In genomic region chr3:70198890-70199289, GRCm38 (mm10) we compare ENCODE assay signal across 29 mouse cellular contexts.
A peak's percentile ranks its signal among the peaks of the same experiment; 100 is the strongest.
DNase-seq lines count a peak whose midpoint lies in the region; ATAC-seq and TF ChIP-seq lines count a peak whose summit lies in the region.
"Had no signal": no experiment of that assay in that cellular context is flagged by ENCODE, and none has a peak within 500 bp of the region (broad histone marks: within the 10 kb centered on the region; RNA-seq: fewer than 3 reads in every experiment).

No protein-coding gene starts in this region.

- no peaks in the 10 kb centered on the region for H3K27me3 ChIP-seq in midbrain, embryonic 12.5 days
- no peaks in the 10 kb centered on the region for H3K27me3 ChIP-seq in midbrain, embryonic 10.5 days (ENCODE audit: low read depth, poor library complexity, severe bottlenecking)
- no peaks in the 10 kb centered on the region for H3K27me3 ChIP-seq in midbrain, embryonic 15.5 days (replicated peaks)
- no peaks in the 10 kb centered on the region for H3K27me3 ChIP-seq in midbrain, postnatal 0 days (ENCODE audit: insufficient read depth, low read length)
- H3K27me3 ChIP-seq: CH12.LX; embryonic facial prominence, embryonic 13.5 days; embryonic facial prominence, embryonic 15.5 days; forebrain, embryonic 12.5 days; Patski had no signal

- 0 out of 2 replicates have a peak, but pooled peaks cover 4% of the 10 kb centered on the region for H3K9me3 ChIP-seq in midbrain, embryonic 12.5 days
- no peaks in the 10 kb centered on the region for H3K9me3 ChIP-seq in midbrain, embryonic 10.5 days (replicated peaks)
- no peaks in the 10 kb centered on the region for H3K9me3 ChIP-seq in midbrain, embryonic 15.5 days
- H3K9me3 ChIP-seq in midbrain, postnatal 0 days (ENCODE audit: low read length) = no peaks in the 10 kb centered on the region
- H3K9me3 ChIP-seq: embryonic facial prominence, embryonic 13.5 days; forebrain, embryonic 10.5 days; forebrain, embryonic 12.5 days; G1E had no signal

- no peak overlapping the region for H3K4me3 ChIP-seq in midbrain, embryonic 12.5 days
- H3K4me3 ChIP-seq in midbrain, embryonic 10.5 days = no peak overlapping the region
- no peak overlapping the region for H3K4me3 ChIP-seq in midbrain, embryonic 15.5 days
- no peak overlapping the region for H3K4me3 ChIP-seq in midbrain, postnatal 0 days (ENCODE audit: low read depth, low read length)
- H3K4me3 ChIP-seq: embryonic facial prominence, embryonic 13.5 days; embryonic facial prominence, embryonic 15.5 days; erythroblast, embryonic 14.5 days; forebrain, embryonic 10.5 days; forebrain, embryonic 12.5 days had no signal

- no peak overlapping the region for H3K4me2 ChIP-seq in midbrain, embryonic 12.5 days (replicated peaks)
- no peak overlapping the region for H3K4me2 ChIP-seq in midbrain, embryonic 15.5 days
- no peak overlapping the region for H3K4me2 ChIP-seq in midbrain, postnatal 0 days (ENCODE audit: low read depth, low read length, poor library complexity, severe bottlenecking)
- H3K4me2 ChIP-seq: embryonic facial prominence, embryonic 13.5 days; embryonic facial prominence, embryonic 15.5 days; forebrain, embryonic 12.5 days had no signal

- H3K4me1 ChIP-seq in midbrain, embryonic 12.5 days = 0 out of 2 replicates have a peak, but pooled peaks cover 4% of the 10 kb centered on the region
- H3K4me1 ChIP-seq in midbrain, embryonic 10.5 days = peaks cover 4% of the 10 kb centered on the region; the same call in 1 of the 2 replicates
- H3K4me1 ChIP-seq in midbrain, embryonic 15.5 days = no peaks in the 10 kb centered on the region
- H3K4me1 ChIP-seq in midbrain, postnatal 0 days (ENCODE audit: insufficient read depth, low read length) = no peaks in the 10 kb centered on the region
- H3K4me1 ChIP-seq: embryonic facial prominence, embryonic 13.5 days; embryonic facial prominence, embryonic 15.5 days; forebrain, embryonic 12.5 days had no signal

- no peak for TF ChIP-seq CTCF in midbrain, postnatal 0 days (IDR thresholded peaks at IDR 0.05)

- WGBS in midbrain, embryonic 12.5 days = 45% methylated on average over 3 of the region's 3 CpGs
- 85% methylated on average over 3 of the region's 3 CpGs for WGBS in midbrain, embryonic 10.5 days
- WGBS in midbrain, embryonic 15.5 days = 37% methylated on average over 3 of the region's 3 CpGs
- 48% methylated on average over 3 of the region's 3 CpGs for WGBS in midbrain, postnatal 0 days

- intact Hi-C loops in heart, postnatal 36 days (cut with DNase I) = no loop called here

- peak; percentile 49; the same call in 1 of the 2 replicates for ATAC-seq in midbrain, embryonic 12.5 days (ENCODE audit: low FRiP score, low read depth)
- 0 out of 2 replicates have a peak, but pooled peaks have one; percentile 39 for ATAC-seq in midbrain, embryonic 15.5 days (replicated peaks)
- ATAC-seq in midbrain, postnatal 0 days (ENCODE audit: low FRiP score) = no peak
- ATAC-seq: activated CD4-positive, CD25-positive, alpha-beta regulatory T cell, adult 4 months; CD4-positive, CD25-positive, alpha-beta regulatory T cell, adult 4 months; forebrain, embryonic 14.5 days; forebrain, embryonic 16.5 days; Patski had no signal

- H3K9ac ChIP-seq in midbrain, embryonic 12.5 days (replicated peaks) = no peak overlapping the region
- no peak overlapping the region for H3K9ac ChIP-seq in midbrain, embryonic 15.5 days
- H3K9ac ChIP-seq in midbrain, postnatal 0 days (replicated peaks; ENCODE audit: low read length, poor library complexity, severe bottlenecking) = no peak overlapping the region
- H3K9ac ChIP-seq: embryonic facial prominence, embryonic 13.5 days; embryonic facial prominence, embryonic 15.5 days; forebrain, embryonic 12.5 days had no signal

- H3K27ac ChIP-seq in midbrain, embryonic 12.5 days (replicated peaks) = no peak overlapping the region
- no peak overlapping the region for H3K27ac ChIP-seq in midbrain, embryonic 10.5 days (replicated peaks)
- H3K27ac ChIP-seq in midbrain, embryonic 15.5 days = no peak overlapping the region
- no peak overlapping the region for H3K27ac ChIP-seq in midbrain, postnatal 0 days (ENCODE audit: low read depth, low read length)
- H3K27ac ChIP-seq: embryonic facial prominence, embryonic 13.5 days; embryonic facial prominence, embryonic 15.5 days; forebrain, embryonic 10.5 days; forebrain, embryonic 12.5 days had no signal

- DNase-seq in heart, adult 11 months = peak; percentile 31
- no peak for DNase-seq in heart, postnatal 36 days
- DNase-seq in midbrain, embryonic 10.5 days (ENCODE audit: low spot score) = no peak
- DNase-seq in midbrain, postnatal 0 days (ENCODE audit: low spot score) = no peak
- DNase-seq: adrenal gland, adult 8-10 months; adrenal gland, postnatal 14 days; adrenal gland, postnatal 36 days; B cell, adult 2 months; cerebellum, adult 11 months; cerebellum, adult 18-20 months; cerebellum, adult 8-10 months; cerebellum, adult 9-11 months; cerebellum, postnatal 14 days; cerebellum, postnatal 36 days; embryo, embryonic 11 days had no signal

- H3K36me3 ChIP-seq in midbrain, embryonic 12.5 days = no peaks in the 10 kb centered on the region
- no peaks in the 10 kb centered on the region for H3K36me3 ChIP-seq in midbrain, embryonic 10.5 days
- H3K36me3 ChIP-seq in midbrain, embryonic 15.5 days (replicated peaks) = no peaks in the 10 kb centered on the region
- H3K36me3 ChIP-seq in midbrain, postnatal 0 days (ENCODE audit: insufficient read depth, low read length) = no peaks in the 10 kb centered on the region
- H3K36me3 ChIP-seq: embryonic facial prominence, embryonic 13.5 days; embryonic facial prominence, embryonic 15.5 days; forebrain, embryonic 10.5 days; forebrain, embryonic 12.5 days; G1E had no signal
